Mouse (Mus musculus): Measurements from ENCODE around the gene Susd2. TPM values are rescaled to one million over a fixed set of nuclear protein-coding genes. Genes with fewer than 3 reads are reported as not detected.

Susd2 gene
- polyA plus RNA-seq (2015; fragmentation: Nextera tagmentation; extraction: Ambion mirVana), result 9.0 and 10.1 TPM in 2 replicates

GRCm38 (mm10) chr10:75643741-75644343, at the start of gene Susd2:
Susd2 (minus strand) TSS chr10:75644008.
- Histone ChIP-seq H3K4me1 (peaks cover 15% of the 10 kb centered on the region), H3K9ac (no peak within 1 kb of the TSS), H3K4me2 (replicated peaks) (0 out of 2 replicates have a peak within 1 kb of the TSS, but pooled peaks have one; percentile 17), H3K27ac (replicated peaks) (no peak within 1 kb of the TSS), H3K36me3 (peaks cover 27% of the 10 kb centered on the region), H3K27me3 (no peaks in the 10 kb centered on the region), H3K9me3 (replicated peaks) (no peaks in the 10 kb centered on the region), H3K4me3 (replicated peaks) (no peak within 1 kb of the TSS)
- peak; percentile 44; the same call in 1 of the 2 replicates for ATAC-seq (ENCODE audit: insufficient number of reproducible peaks, low FRiP score, low TSS enrichment, low read depth)
- WGBS, result 6% methylated on average over 11 of the region's 11 CpGs

DNA sequence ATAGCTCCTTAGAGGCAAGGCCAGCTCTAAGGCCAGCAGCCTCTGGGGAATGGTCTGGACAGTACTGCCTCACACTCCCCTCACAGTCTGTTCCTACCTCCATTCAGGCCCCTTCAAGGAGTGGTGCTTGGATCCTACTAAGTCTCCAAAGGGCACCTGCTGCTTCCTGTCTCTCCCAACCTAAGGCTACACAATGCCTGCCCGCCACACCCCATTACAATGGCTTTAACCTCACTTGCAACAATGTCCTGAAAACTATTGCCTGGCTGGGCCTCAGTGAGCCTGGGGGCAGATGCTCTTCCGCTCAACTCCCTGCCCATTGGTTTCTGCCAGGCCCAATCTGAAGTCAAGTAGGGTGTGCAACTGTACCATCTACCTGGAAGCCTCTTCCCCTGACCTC, 44.8 kb upstream of the Susd2 start:
- Histone ChIP-seq H3K27me3 (no peaks in the 10 kb centered on the region), H3K9ac (no peak overlapping the region), H3K36me3 (peaks cover 57% of the 10 kb centered on the region), H3K4me1 (no peaks in the 10 kb centered on the region), H3K4me3 (replicated peaks) (no peak overlapping the region), H3K27ac (replicated peaks) (no peak overlapping the region), H3K4me2 (replicated peaks) (no peak overlapping the region), H3K9me3 (replicated peaks) (no peaks in the 10 kb centered on the region)
- no peak for ATAC-seq (ENCODE audit: insufficient number of reproducible peaks, low FRiP score, low TSS enrichment, low read depth)
- 94% methylated on average over 2 of the region's 2 CpGs for WGBS

- Histone ChIP-seq H3K27ac (replicated peaks) (no peak overlapping the region), H3K4me1 (no peaks in the 10 kb centered on the region), H3K9me3 (replicated peaks) (no peaks in the 10 kb centered on the region), H3K9ac (no peak overlapping the region), H3K4me3 (replicated peaks) (no peak overlapping the region), H3K36me3 (peaks cover 52% of the 10 kb centered on the region), H3K27me3 (no peaks in the 10 kb centered on the region), H3K4me2 (replicated peaks) (no peak overlapping the region)
- no peak for ATAC-seq (ENCODE audit: insufficient number of reproducible peaks, low FRiP score, low TSS enrichment, low read depth)
- WGBS, result 72% methylated on average over 4 of the region's 4 CpGs
These were observed 42.9 kb upstream of the Susd2 start for GRCm38 (mm10) chr10:75686724-75687123.

DNA sequence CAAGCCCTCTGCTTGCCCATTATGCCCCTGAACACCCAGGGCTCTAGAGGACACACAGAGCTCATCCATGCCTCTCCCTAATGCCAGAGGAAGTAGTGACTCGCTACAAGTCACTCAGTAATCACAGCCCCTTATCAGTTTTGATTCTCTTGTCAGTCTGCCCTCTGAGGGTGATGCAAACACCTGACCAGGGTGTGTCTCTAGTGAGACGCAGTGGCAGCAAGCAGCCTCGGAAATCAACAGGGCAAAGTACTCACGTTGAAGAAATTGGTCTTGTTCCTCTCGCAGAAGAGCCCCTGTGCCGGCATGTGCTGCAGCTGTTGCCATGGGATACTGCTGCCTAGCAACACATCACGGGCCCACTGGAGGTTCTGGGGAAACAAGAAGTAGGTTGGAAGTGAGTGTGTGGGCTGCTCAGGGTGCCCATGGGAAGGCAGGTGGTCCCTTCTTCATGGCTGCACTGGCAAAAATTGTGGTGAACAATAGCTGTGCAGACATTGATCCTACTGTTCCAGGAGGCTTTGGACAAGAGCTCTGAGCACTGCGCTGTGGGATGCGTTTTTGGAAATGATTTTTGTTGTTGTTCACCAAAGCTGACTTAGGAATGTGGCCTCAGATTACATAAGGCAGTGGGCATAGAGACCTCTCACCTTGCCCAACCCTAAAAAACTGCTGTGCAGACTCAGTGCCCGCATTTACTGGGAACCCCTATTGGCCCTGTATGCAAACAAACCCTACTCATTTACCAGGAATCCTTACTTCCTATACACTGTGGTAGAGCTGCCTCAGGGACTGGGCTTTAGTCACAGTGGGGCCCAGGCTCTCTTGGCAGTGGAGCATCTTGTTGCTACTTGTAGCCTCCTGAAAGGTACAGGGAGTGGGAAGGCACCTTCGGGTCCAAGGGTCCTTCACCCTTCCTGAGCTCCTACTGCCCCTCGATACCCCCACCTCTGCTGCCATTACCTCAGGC, 40.5 kb upstream of the Susd2 start:
- H3K27ac ChIP-seq (replicated peaks), result no peak overlapping the region
- H3K4me2 ChIP-seq (replicated peaks), result no peak overlapping the region
- ATAC-seq (ENCODE audit: insufficient number of reproducible peaks, low FRiP score, low TSS enrichment, low read depth), result no peak
- H3K36me3 ChIP-seq, result peaks cover 41% of the 10 kb centered on the region
- H3K9me3 ChIP-seq (replicated peaks), result no peaks in the 10 kb centered on the region
- H3K4me1 ChIP-seq, result no peaks in the 10 kb centered on the region
- H3K4me3 ChIP-seq (replicated peaks), result no peak overlapping the region
- no peak overlapping the region; the same call in 1 of the 2 replicates for H3K9ac ChIP-seq
- 58% methylated on average over 12 of the region's 12 CpGs for WGBS
- H3K27me3 ChIP-seq, result no peaks in the 10 kb centered on the region

GRCm38 (mm10) chr10:75680574-75681001, 36.8 kb upstream of the Susd2 start:
- Histone ChIP-seq H3K4me3 (replicated peaks) (no peak overlapping the region), H3K36me3 (peaks cover 22% of the 10 kb centered on the region), H3K27me3 (no peaks in the 10 kb centered on the region), H3K9me3 (replicated peaks) (no peaks in the 10 kb centered on the region), H3K27ac (replicated peaks) (no peak overlapping the region), H3K4me2 (replicated peaks) (no peak overlapping the region), H3K4me1 (peaks cover 25% of the 10 kb centered on the region), H3K9ac (no peak overlapping the region)
- no peak for ATAC-seq (ENCODE audit: insufficient number of reproducible peaks, low FRiP score, low TSS enrichment, low read depth)
- 89% methylated on average over 9 of the region's 10 CpGs for WGBS

- WGBS, result 95% methylated on average over 6 of the region's 6 CpGs
- Histone ChIP-seq H3K36me3 (peaks cover 21% of the 10 kb centered on the region), H3K9me3 (replicated peaks) (no peaks in the 10 kb centered on the region), H3K4me3 (replicated peaks) (no peak overlapping the region), H3K4me2 (replicated peaks) (no peak overlapping the region), H3K9ac (no peak overlapping the region), H3K27ac (replicated peaks) (no peak overlapping the region), H3K4me1 (peaks cover 25% of the 10 kb centered on the region), H3K27me3 (no peaks in the 10 kb centered on the region)
- ATAC-seq (ENCODE audit: insufficient number of reproducible peaks, low FRiP score, low TSS enrichment, low read depth), result no peak
These were observed 35.4 kb upstream of the Susd2 start for GRCm38 (mm10) chr10:75679204-75679603.

- 77% methylated on average over 5 of the region's 5 CpGs for WGBS
- ATAC-seq (ENCODE audit: insufficient number of reproducible peaks, low FRiP score, low TSS enrichment, low read depth), result no peak
- no peak overlapping the region for H3K4me2 ChIP-seq (replicated peaks)
- no peak overlapping the region for H3K9ac ChIP-seq
- H3K27me3 ChIP-seq, result no peaks in the 10 kb centered on the region
- H3K27ac ChIP-seq (replicated peaks), result peak overlapping the region; percentile 83
- no peaks in the 10 kb centered on the region for H3K9me3 ChIP-seq (replicated peaks)
- no peak overlapping the region for H3K4me3 ChIP-seq (replicated peaks)
- peaks cover 25% of the 10 kb centered on the region for H3K4me1 ChIP-seq
- H3K36me3 ChIP-seq, result peaks cover 13% of the 10 kb centered on the region; the same call in 1 of the 2 replicates
These were observed 34.2 kb upstream of the Susd2 start for GRCm38 (mm10) chr10:75677989-75678388.

DNA sequence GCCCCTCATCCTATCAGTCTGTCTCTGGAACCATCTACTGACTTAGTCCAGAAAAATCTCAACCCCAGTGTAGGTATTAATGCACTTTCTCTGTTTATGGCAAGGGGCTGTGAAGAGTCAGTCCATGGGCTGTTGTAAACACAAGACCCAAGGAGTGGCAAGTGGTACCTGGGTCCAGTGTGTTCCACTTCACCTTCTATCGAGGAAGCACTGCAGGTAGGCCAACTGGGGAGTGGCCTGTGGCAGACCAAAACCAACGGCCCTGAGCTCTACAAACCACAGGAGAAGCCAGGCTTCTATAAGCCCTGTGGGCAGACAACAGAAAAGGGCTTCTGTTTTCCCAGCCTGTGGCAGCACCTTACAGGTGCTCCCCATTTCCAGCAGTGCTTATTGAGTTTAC, 33.8 kb upstream of the Susd2 start:
- Histone ChIP-seq H3K27me3 (no peaks in the 10 kb centered on the region), H3K36me3 (peaks cover 12% of the 10 kb centered on the region; the same call in 1 of the 2 replicates), H3K4me2 (replicated peaks) (no peak overlapping the region), H3K4me3 (replicated peaks) (no peak overlapping the region), H3K9ac (no peak overlapping the region), H3K27ac (replicated peaks) (peak overlapping the region; percentile 83), H3K9me3 (replicated peaks) (no peaks in the 10 kb centered on the region), H3K4me1 (peaks cover 25% of the 10 kb centered on the region)
- WGBS, result 77% methylated on average over 2 of the region's 2 CpGs
- ATAC-seq (ENCODE audit: insufficient number of reproducible peaks, low FRiP score, low TSS enrichment, low read depth), result no peak

DNA sequence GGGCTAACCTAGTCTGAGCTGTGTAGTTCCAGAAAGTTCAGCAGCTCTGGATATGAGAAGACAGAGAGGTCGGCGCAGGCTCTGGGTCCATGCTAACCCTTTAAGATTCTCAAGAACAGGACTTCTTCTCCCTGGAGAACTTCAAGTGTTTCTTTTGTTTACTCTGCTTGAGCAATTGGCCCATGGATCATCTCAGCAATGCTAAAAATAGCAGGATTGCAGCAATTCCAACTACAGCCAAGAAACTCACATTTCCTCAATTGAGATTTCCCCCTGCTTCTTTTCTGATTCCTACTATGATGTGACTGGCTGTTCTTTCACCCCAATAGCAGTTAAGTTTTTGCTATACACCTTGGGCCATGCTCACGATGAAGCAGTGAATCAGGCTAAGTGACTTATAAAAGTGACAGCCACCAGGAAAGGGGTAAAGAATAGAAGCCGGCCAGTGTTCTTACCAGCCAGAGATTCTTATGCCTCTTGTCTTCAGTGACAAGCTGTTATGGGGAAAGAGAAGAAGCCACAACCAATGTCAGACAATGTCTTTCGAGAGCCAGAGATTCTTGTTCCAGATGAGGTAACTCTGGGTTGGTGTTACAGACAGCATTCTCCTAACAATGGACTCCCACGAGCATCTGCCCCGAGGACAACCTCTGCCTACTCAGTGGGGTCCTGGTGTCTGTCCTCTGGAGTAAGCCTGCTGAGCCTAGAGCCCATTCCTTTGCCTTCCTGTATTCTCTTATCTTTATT, 33.2 kb upstream of the Susd2 start:
- ATAC-seq (ENCODE audit: insufficient number of reproducible peaks, low FRiP score, low TSS enrichment, low read depth), result no peak
- peaks cover 25% of the 10 kb centered on the region for H3K4me1 ChIP-seq
- peak overlapping the region; percentile 83 for H3K27ac ChIP-seq (replicated peaks)
- WGBS, result 72% methylated on average over 7 of the region's 7 CpGs
- H3K4me3 ChIP-seq (replicated peaks), result no peak overlapping the region
- H3K36me3 ChIP-seq, result peaks cover 12% of the 10 kb centered on the region; the same call in 1 of the 2 replicates
- H3K9ac ChIP-seq, result no peak overlapping the region
- no peaks in the 10 kb centered on the region for H3K27me3 ChIP-seq
- H3K4me2 ChIP-seq (replicated peaks), result no peak overlapping the region
- no peaks in the 10 kb centered on the region for H3K9me3 ChIP-seq (replicated peaks)

- ATAC-seq (ENCODE audit: insufficient number of reproducible peaks, low FRiP score, low TSS enrichment, low read depth), result no peak
- no peaks in the 10 kb centered on the region for H3K27me3 ChIP-seq
- no peak overlapping the region for H3K4me2 ChIP-seq (replicated peaks)
- peak overlapping the region; percentile 83 for H3K27ac ChIP-seq (replicated peaks)
- peaks cover 13% of the 10 kb centered on the region for H3K36me3 ChIP-seq
- H3K9me3 ChIP-seq (replicated peaks), result no peaks in the 10 kb centered on the region
- peaks cover 25% of the 10 kb centered on the region for H3K4me1 ChIP-seq
- no peak overlapping the region for H3K9ac ChIP-seq
- 72% methylated on average over 2 of the region's 2 CpGs for WGBS
- H3K4me3 ChIP-seq (replicated peaks), result no peak overlapping the region
These were observed 32.5 kb upstream of the Susd2 start for GRCm38 (mm10) chr10:75676286-75676685.

- no peak for ATAC-seq (ENCODE audit: insufficient number of reproducible peaks, low FRiP score, low TSS enrichment, low read depth)
- Histone ChIP-seq H3K36me3 (peaks cover 18% of the 10 kb centered on the region), H3K27ac (replicated peaks) (no peak overlapping the region), H3K4me1 (peaks cover 25% of the 10 kb centered on the region), H3K4me3 (replicated peaks) (no peak overlapping the region), H3K9ac (no peak overlapping the region), H3K9me3 (replicated peaks) (no peaks in the 10 kb centered on the region), H3K4me2 (replicated peaks) (no peak overlapping the region), H3K27me3 (no peaks in the 10 kb centered on the region)
- WGBS, result 74% methylated on average over 8 of the region's 8 CpGs
These were observed 31.8 kb upstream of the Susd2 start for GRCm38 (mm10) chr10:75675594-75675993.
